Mouse (Mus musculus) 3T3-L1 (cell line): ENCODE data around the gene Ptgr2.
"Not testable (repeated sequence)": the region's sequence is repeated elsewhere in the genome, so short reads cannot be mapped to it uniquely, and the experiment has no call there.

Source experiments
- DNase-seq: peaks from one replicate; pipeline ENCODE4 v3.0.0-alpha.2; 2015; ENCODE audit warnings: low read depth, low spot score

The Ptgr2 gene

GRCm38 (mm10) chr12:84284885-84285592 is at the start of gene Ptgr2:
TSS of gene Ptgr2 (plus strand) at chr12:84285232.
- DNase-seq: peak; percentile 97

- peak; percentile 26 for DNase-seq
Observed at GRCm38 (mm10) chr12:84235577-84235976, 49.5 kb upstream of the Ptgr2 start.

GRCm38 (mm10) chr12:84235981-84236752 is 48.9 kb upstream of the Ptgr2 start:
- DNase-seq: peak; percentile 25

GRCm38 (mm10) chr12:84237036-84237435 is 48.0 kb upstream of the Ptgr2 start:
- DNase-seq: not testable (repeated sequence)

GRCm38 (mm10) chr12:84243076-84243770 is 41.8 kb upstream of the Ptgr2 start:
- DNase-seq: no peak

GRCm38 (mm10) chr12:84245683-84246082 is 39.3 kb upstream of the Ptgr2 start:
- DNase-seq: no peak

- DNase-seq: peak; percentile 84
Observed at GRCm38 (mm10) chr12:84249217-84249616, 35.8 kb upstream of the Ptgr2 start.

- DNase-seq: no peak
Observed at GRCm38 (mm10) chr12:84252811-84253210, 32.2 kb upstream of the Ptgr2 start.

GRCm38 (mm10) chr12:84254886-84255285 is 30.1 kb upstream of the Ptgr2 start:
- no peak for DNase-seq

GRCm38 (mm10) chr12:84260363-84260762 is 24.7 kb upstream of the Ptgr2 start:
- no peak for DNase-seq

- DNase-seq: no peak
Observed at GRCm38 (mm10) chr12:84267264-84267663, 17.8 kb upstream of the Ptgr2 start.

GRCm38 (mm10) chr12:84273366-84273765 is 11.7 kb upstream of the Ptgr2 start:
- DNase-seq: no peak

GRCm38 (mm10) chr12:84275288-84275687 is 9.7 kb upstream of the Ptgr2 start:
- DNase-seq: no peak

- peak; percentile 6 for DNase-seq
Observed at GRCm38 (mm10) chr12:84276288-84276687, 8.7 kb upstream of the Ptgr2 start.

GRCm38 (mm10) chr12:84276799-84277198 is 8.2 kb upstream of the Ptgr2 start:
- DNase-seq: no peak

GRCm38 (mm10) chr12:84277832-84278231 is 7.2 kb upstream of the Ptgr2 start:
- no peak for DNase-seq

- peak; percentile 88 for DNase-seq
Observed at GRCm38 (mm10) chr12:84278901-84279300, 6.1 kb upstream of the Ptgr2 start.

- no peak for DNase-seq
Observed at GRCm38 (mm10) chr12:84284391-84284790, 641 bp upstream of the Ptgr2 start.

- no peak for DNase-seq
Observed at GRCm38 (mm10) chr12:84285593-84285968, 549 bp downstream of the Ptgr2 start.

- DNase-seq: peak; percentile 47
Observed at GRCm38 (mm10) chr12:84288461-84288860, 3.4 kb downstream of the Ptgr2 start.

GRCm38 (mm10) chr12:84297851-84298250 is 12.8 kb downstream of the Ptgr2 start:
- no peak for DNase-seq

- no peak for DNase-seq
Observed at GRCm38 (mm10) chr12:84299265-84299664, 14.2 kb downstream of the Ptgr2 start.
